15 mouse cellular contexts compared by ENCODE assay signal in the genomic region with DNA sequence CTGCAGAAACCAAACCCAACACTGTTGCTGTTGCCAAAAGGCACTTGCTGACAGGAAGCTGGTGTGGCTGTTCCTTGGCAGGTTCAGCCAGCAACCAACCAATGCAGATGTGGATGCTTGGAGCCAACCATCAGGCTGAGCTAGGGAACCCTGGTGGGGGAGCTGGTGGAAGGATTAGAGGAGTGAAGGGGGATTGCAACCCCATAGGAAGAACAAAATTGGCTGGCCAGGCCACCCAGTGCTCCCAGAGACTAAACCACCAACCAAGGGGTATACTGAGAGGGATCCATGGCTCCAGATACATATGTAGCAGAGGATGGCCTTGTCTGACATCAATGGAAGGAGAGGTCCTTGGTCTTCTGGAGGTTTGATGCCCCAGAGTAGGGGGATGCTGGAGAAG.
"Had no signal": no experiment of that assay in that cellular context is flagged by ENCODE, and none has a peak within 500 bp of the region (broad histone marks: within the 10 kb centered on the region; RNA-seq: fewer than 3 reads in every experiment).

No protein-coding gene starts in this region.

- DNase-seq: heart, postnatal 14 days; heart, postnatal 36 days; heart, postnatal 4 days; kidney, adult 11 months; kidney, adult 18-20 months; kidney, adult 2 months; kidney, adult 8-10 months; kidney, adult 9 months; kidney, postnatal 10 days; kidney, postnatal 14 days; kidney, postnatal 25 days; kidney, postnatal 36 days; kidney, postnatal 4 days; layer of hippocampus, adult 9-11 months; layer of hippocampus, postnatal 36 days had no signal
